Mouse (Mus musculus) inflammation-experienced regulatory T-cells, adult 6 months (primary cell): Measurements from ENCODE around the gene Spata17. TPM values are rescaled to one million over a fixed set of nuclear protein-coding genes. Genes with fewer than 3 reads are reported as not detected.
"Not testable (repeated sequence)": the region's sequence is repeated elsewhere in the genome, so short reads cannot be mapped to it uniquely, and the experiment has no call there.

ENCODE experiments used
- ATAC-seq: one replicate; pipeline ENCODE4 v1.8.0; 2017
- polyA plus RNA-seq, 3 experiments: library from polyadenylated mRNA; unstranded; fragments of 100-300 nt; shearing (Covaris generic); gene quantifications; one replicate each; pipeline ENCODE4 v1.2.1; 2017

The Spata17 gene
- polyA plus RNA-seq, 3 experiments from 2014 or later, result not detected

GRCm38 (mm10) chr1:187170361-187170760 lies 44.9 kb downstream of the Spata17 start:
- no peak for ATAC-seq

GRCm38 (mm10) chr1:187169646-187170045 lies 45.6 kb downstream of the Spata17 start:
- no peak for ATAC-seq

- ATAC-seq, result no peak
Observed at GRCm38 (mm10) chr1:187163571-187163970, 51.7 kb downstream of the Spata17 start.

- no peak for ATAC-seq
Observed at GRCm38 (mm10) chr1:187155658-187156057, 59.6 kb downstream of the Spata17 start.

GRCm38 (mm10) chr1:187153681-187154080 lies 61.6 kb downstream of the Spata17 start:
- ATAC-seq, result no peak

GRCm38 (mm10) chr1:187152571-187152970 lies 62.7 kb downstream of the Spata17 start:
- ATAC-seq, result no peak

GRCm38 (mm10) chr1:187142984-187143383 lies 72.3 kb downstream of the Spata17 start:
- ATAC-seq, result no peak

- ATAC-seq, result no peak
Observed at GRCm38 (mm10) chr1:187137426-187137825, 77.8 kb downstream of the Spata17 start.

GRCm38 (mm10) chr1:187135887-187136286 lies 79.4 kb downstream of the Spata17 start:
- no peak for ATAC-seq

GRCm38 (mm10) chr1:187133841-187134240 lies 81.4 kb downstream of the Spata17 start:
- ATAC-seq, result no peak

GRCm38 (mm10) chr1:187132348-187132747 lies 82.9 kb downstream of the Spata17 start:
- ATAC-seq, result no peak

GRCm38 (mm10) chr1:187127548-187127947 lies 87.7 kb downstream of the Spata17 start:
- ATAC-seq, result not testable (repeated sequence)

GRCm38 (mm10) chr1:187125733-187126132 lies 89.5 kb downstream of the Spata17 start:
- ATAC-seq, result no peak

- ATAC-seq, result no peak
Observed at GRCm38 (mm10) chr1:187124967-187125366, 90.3 kb downstream of the Spata17 start.

- ATAC-seq, result no peak
Observed at GRCm38 (mm10) chr1:187119300-187119699, 96.0 kb downstream of the Spata17 start.

- no peak for ATAC-seq
Observed at GRCm38 (mm10) chr1:187118108-187118507, 97.2 kb downstream of the Spata17 start.

GRCm38 (mm10) chr1:187113716-187114115 lies 101.5 kb downstream of the Spata17 start:
- no peak for ATAC-seq

- ATAC-seq, result no peak
Observed at GRCm38 (mm10) chr1:187102130-187102529, 113.1 kb downstream of the Spata17 start.

- ATAC-seq, result no peak
Observed at GRCm38 (mm10) chr1:187101202-187101601, 114.1 kb downstream of the Spata17 start.

- no peak for ATAC-seq
Observed at GRCm38 (mm10) chr1:187100624-187101023, 114.6 kb downstream of the Spata17 start.

- ATAC-seq, result no peak
Observed at GRCm38 (mm10) chr1:187098285-187098684, 117.0 kb downstream of the Spata17 start.

- ATAC-seq, result no peak
Observed at GRCm38 (mm10) chr1:187092546-187092945, 122.7 kb downstream of the Spata17 start.

- ATAC-seq, result no peak
Observed at GRCm38 (mm10) chr1:187088660-187089395, 126.4 kb downstream of the Spata17 start.

- no peak for ATAC-seq
Observed at GRCm38 (mm10) chr1:187086027-187086426, 129.2 kb downstream of the Spata17 start.

GRCm38 (mm10) chr1:187077352-187077751 lies 137.9 kb downstream of the Spata17 start:
- ATAC-seq, result no peak
